Mouse (Mus musculus): ENCODE results near the gene Ano2.

Gene Ano2

GRCm38 (mm10) chr6:125690057-125690703 is at the start of gene Ano2:
Gene Ano2, plus strand, starts transcription at chr6:125690419.
- DNase-seq, result peak; percentile 12

- DNase-seq, result no peak
These were observed 49.7 kb upstream of the Ano2 start for GRCm38 (mm10) chr6:125640486-125640885.

DNA sequence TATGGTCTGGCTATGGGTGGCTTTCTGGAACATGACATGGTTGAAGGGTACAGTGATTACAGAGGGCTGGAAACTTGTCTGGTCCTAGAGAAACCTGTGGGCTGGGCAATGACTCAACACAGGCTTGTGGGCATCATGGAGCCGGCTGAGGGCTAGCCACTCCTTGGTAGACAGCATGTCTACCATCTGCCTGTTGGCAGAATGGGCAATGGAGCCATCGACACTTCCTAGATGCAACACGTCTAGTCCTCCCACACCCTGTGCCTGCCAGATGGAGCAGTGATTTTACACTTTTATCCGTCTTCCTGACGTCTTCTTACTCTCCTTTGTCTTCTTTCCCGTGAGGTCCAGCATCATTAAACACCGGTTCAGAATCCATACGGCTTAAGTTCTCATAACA is 49.1 kb upstream of the Ano2 start:
- DNase-seq, result peak; percentile 40

DNA sequence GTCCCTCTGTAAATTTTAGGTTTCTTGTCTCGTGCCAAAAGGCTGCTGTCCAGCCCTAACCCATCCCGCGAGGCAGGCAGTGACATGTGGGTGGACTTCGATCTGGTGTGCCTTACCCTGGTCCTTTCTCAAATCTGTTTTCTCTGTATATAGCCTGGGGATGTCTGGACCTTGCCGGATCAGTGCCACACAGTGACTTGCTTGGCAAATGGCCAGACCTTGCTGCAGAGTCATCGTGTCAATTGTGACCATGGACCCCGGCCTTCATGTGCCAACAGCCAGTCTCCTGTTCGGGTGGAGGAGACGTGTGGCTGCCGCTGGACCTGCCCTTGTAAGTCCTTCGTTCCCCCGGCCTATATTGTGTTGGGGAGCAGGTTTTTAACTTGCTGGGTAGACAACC is 41.3 kb upstream of the Ano2 start:
- DNase-seq, result no peak

DNA sequence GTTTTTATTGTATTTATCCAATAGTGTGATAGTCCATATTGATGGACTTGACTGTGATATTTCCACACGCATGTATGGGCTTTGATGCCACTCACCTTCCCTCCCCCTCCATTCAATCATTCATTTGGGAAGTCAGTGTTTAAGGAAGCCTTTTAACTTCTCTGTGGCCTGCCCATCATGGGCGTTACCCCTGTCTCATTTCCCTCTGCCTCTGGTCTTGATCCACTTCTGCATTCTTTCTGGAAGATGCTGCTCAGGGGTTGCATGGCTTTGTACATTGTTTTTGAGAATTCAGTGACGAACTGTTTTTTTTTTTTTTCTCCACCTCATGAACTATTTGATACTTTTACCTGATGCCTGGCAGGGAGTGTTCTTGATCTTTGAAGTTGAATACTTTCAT is 38.9 kb upstream of the Ano2 start:
- no peak for DNase-seq

DNA sequence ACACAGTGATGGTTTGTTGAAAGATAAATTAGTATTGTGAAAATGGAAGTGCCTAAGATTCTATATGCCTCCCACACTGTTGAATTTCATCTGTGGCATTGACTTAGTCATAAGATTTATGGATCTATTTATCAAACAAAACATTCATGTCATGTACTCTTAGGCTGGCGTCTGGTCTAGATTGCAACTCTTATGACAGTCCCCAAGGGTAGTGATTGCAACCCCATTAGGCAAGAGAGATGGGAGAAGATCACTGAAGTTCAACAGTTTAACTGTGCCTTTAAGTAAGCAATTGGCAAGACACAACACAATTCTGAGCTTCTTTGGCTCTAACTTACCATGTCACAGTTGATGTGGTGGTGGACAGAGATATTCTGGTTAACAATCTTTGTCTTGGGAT is 36.8 kb upstream of the Ano2 start:
- DNase-seq, result no peak

DNA sequence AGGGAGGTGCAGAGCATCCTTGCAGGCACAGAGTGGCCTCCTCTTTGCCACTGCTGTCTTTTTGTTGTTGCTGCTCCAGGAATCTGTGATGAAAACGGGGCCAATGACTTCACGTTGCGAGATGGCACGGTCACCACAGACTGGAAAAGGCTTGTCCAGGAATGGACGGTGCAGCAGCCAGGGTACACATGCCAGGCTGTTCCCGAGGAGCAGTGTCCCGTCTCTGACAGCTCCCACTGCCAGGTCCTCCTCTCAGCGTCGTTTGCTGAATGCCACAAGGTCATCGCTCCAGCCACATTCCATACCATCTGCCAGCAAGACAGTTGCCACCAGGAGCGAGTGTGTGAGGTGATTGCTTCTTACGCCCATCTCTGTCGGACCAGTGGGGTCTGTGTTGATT is 33.3 kb upstream of the Ano2 start:
- DNase-seq, result no peak

DNA sequence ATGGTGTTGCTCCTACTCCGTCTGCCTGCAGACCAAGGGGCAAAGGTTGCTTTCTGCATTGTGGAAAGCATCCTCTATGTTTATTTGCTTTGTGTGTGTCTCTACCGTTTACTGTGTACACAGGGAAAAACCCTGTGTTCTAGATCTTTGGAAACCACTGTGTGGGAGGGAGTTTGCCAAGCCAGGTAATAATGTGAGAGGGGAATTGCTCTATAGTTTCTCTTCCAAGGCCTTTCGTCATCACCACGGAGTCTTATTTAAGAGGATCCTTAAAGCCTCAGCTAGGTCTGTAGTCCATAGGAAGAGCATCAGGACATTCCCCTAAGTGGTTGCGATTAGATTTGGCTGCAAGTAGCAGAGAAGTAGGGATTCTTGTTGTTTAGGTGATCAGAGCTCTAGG is 32.3 kb upstream of the Ano2 start:
- no peak for DNase-seq

GRCm38 (mm10) chr6:125661106-125661877 is 28.9 kb upstream of the Ano2 start:
- DNase-seq, result peak; percentile 31

DNA sequence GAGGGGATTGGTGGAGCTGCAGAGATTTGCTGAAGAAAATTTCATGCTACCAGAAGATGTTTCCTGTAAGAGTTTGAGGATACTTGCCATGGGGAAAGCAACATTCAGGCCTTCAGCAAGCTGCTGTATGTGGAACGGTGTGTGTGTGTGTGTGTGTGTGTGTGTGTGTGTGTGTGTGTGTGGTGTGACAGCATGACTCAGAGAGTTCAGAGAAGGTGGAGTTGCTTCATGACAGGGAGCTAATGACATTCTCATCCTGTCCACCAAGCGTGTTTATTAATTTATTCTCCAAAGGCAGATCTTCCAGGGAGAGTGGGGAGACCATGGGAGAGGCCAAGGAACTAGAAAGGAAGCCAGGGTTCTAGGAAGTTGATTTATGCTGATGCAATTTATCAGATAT is 26.3 kb upstream of the Ano2 start:
- no peak for DNase-seq

DNA sequence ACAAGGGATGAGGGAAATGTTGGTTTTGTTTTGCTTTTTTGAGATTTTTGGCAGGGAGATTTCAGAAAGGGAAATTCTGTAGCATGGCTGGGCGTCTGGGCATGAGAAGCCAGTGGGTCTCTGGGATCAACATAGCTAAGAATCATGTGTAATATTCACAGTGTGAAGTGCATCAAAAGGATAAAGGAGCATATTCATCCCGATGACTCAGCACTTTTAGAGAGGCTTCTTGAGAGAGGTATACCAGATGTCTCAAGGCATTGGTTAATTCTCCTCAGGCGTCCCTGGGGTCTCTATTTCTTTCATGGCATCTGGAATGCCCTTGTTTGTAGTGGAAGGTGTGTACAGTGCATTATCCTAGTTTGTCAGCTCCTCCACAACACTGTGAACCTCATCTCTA is 18.4 kb upstream of the Ano2 start:
- DNase-seq, result no peak

GRCm38 (mm10) chr6:125678492-125678891 is 11.7 kb upstream of the Ano2 start:
- no peak for DNase-seq

DNA sequence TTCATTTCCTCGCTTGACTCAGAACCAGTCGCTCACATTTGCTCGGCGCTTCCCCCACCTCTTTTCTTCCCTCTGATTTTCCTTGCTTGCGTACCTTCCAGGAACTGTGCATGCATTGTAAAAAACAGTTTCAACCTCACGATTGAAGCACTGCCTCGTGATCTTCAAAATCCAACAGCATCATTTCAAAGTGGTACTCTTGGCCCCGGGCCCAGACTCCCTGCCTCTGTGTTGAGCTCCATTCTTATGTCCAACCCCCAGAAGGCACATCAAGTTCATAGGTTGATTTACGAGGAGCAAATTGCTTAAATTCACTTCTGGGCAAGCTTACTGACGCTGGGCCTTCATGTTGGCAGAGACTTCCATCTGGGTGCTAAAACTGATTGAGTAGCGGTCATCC is 9.6 kb upstream of the Ano2 start:
- DNase-seq, result no peak

GRCm38 (mm10) chr6:125685420-125685819 is 4.8 kb upstream of the Ano2 start:
- no peak for DNase-seq

- no peak for DNase-seq
These were observed 2.2 kb upstream of the Ano2 start for GRCm38 (mm10) chr6:125687986-125688385.

- DNase-seq, result no peak
These were observed 10.9 kb downstream of the Ano2 start for GRCm38 (mm10) chr6:125701146-125701545.

GRCm38 (mm10) chr6:125711261-125711660 is 21.0 kb downstream of the Ano2 start:
- DNase-seq, result peak; percentile 71

GRCm38 (mm10) chr6:125726408-125726807 is 36.2 kb downstream of the Ano2 start:
- DNase-seq, result no peak

- no peak for DNase-seq
These were observed 37.3 kb downstream of the Ano2 start for GRCm38 (mm10) chr6:125727484-125727911.

- no peak for DNase-seq
These were observed 39.3 kb downstream of the Ano2 start for GRCm38 (mm10) chr6:125729471-125729870.

- DNase-seq, result no peak
These were observed 39.8 kb downstream of the Ano2 start for GRCm38 (mm10) chr6:125729986-125730535.

- DNase-seq, result no peak
These were observed 47.5 kb downstream of the Ano2 start for GRCm38 (mm10) chr6:125737511-125738285.

All from right cerebral cortex, postnatal 25 days (tissue).